Mouse (Mus musculus) cortical plate, adult 2 months (tissue): ENCODE measurements around the gene Tmem107. TPM values are rescaled to one million over a fixed set of nuclear protein-coding genes. Genes with fewer than 3 reads are reported as not detected.

Experiments used
- H3K27ac ChIP-seq: fragments of 200-500 bp; 2 replicates; pipeline ENCODE4 v1.5.1; 2012; ENCODE audit warnings: low read length, control low read depth, inconsistent platforms; ENCODE audit not compliant: insufficient read depth
- H3K4me1 ChIP-seq: fragments of 200-500 bp; 2 replicates; pipeline ENCODE4 v1.6.1; 2011; ENCODE audit warnings: low read length; ENCODE audit not compliant: control insufficient read depth, insufficient read depth
- H3K4me3 ChIP-seq: fragments of 200-500 bp; 2 replicates; pipeline ENCODE4 v1.5.1; 2011; ENCODE audit warnings: mild to moderate bottlenecking, low read length, control low read depth; ENCODE audit not compliant: insufficient read depth
- CTCF ChIP-seq: fragments of 200-500 bp; IDR thresholded peaks from 2 replicates; pipeline ENCODE4 v1.5.1; 2011; ENCODE audit warnings: mild to moderate bottlenecking, control low read depth, low read length; ENCODE audit not compliant: insufficient read depth; ENCODE audit errors: extremely low read depth
- POLR2A ChIP-seq: fragments of 200-500 bp; IDR thresholded peaks from 2 replicates; pipeline ENCODE4 v1.6.1; 2011; ENCODE audit warnings: mild to moderate bottlenecking, low read length, control low read depth; ENCODE audit not compliant: insufficient read depth; ENCODE audit errors: extremely low read depth
- polyA plus RNA-seq: library from polyadenylated mRNA; depleted of rRNA; stranded (reverse); fragments of >200 nt; gene quantifications from 2 replicates; pipeline ENCODE4 v1.2.3, GENCODE M21; 2012

Gene Tmem107
- polyA plus RNA-seq, 1 experiment = 21.4 TPM

- peak overlapping the region; percentile 68 for H3K4me3 ChIP-seq
- TF ChIP-seq CTCF (no peak), POLR2A (no peak)
- H3K4me1 ChIP-seq = peaks cover 4% of the 10 kb centered on the region
- peak overlapping the region; percentile 98 for H3K27ac ChIP-seq
These were observed 27.6 kb downstream of the Tmem107 start for GRCm38 (mm10) chr11:69098039-69098761.

DNA sequence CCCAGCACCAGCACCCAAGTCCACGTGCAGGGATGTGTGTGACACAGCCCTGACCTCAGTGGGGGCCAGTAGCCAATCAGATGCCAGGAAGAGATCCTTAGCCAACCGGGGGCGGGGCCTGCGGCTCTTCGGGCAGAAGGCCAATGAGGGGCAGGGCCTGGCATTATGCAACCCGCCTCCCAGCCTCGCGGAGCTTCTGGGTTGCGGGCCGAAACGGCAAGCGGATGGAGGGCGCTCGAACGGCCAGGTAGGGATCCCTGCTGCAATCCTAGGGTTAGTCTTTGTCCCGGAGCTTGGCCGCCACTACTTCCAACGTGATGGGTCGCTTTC is 28.1 kb downstream of the Tmem107 start:
- Histone ChIP-seq H3K27ac (peak overlapping the region; percentile 98), H3K4me3 (peak overlapping the region; percentile 68), H3K4me1 (peaks cover 4% of the 10 kb centered on the region)
- TF ChIP-seq CTCF (no peak), POLR2A (peak; percentile 84)

- peaks cover 4% of the 10 kb centered on the region for H3K4me1 ChIP-seq
These were observed 28.7 kb downstream of the Tmem107 start for GRCm38 (mm10) chr11:69099177-69099914.

DNA sequence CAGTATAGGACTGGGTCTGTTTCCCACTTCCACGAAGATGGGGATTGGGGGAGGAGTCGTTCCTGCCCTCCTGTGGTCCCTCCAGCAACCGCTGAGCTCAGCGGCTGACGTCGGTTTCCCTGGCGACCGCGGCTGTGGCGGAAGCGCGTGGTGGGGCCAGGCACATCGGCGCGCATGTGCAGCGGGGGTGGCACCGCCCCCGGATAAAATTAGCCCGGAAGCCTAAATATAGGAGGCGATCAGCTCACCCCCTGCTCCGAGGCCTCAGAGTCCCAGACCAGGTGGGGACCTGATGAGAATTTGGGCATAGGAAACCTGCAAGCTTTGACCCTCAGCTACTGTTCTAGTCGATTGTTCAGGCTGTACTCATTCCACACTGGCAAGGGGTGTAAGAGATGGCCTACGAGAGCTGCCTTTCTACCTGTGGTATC is 29.3 kb downstream of the Tmem107 start:
- H3K4me3 ChIP-seq = peak overlapping the region; percentile 68
- peak; percentile 93 for TF ChIP-seq POLR2A
- TF ChIP-seq CTCF = no peak
- H3K4me1 ChIP-seq = peaks cover 4% of the 10 kb centered on the region
- peak overlapping the region; percentile 86 for H3K27ac ChIP-seq

More at GRCm38 (mm10) chr11:69099177-69099914, 28.7 kb downstream of the Tmem107 start:
- TF ChIP-seq POLR2A = no peak
- no peak for TF ChIP-seq CTCF
- Histone ChIP-seq H3K27ac (peak overlapping the region; percentile 86), H3K4me3 (peak overlapping the region; percentile 68)

GRCm38 (mm10) chr11:69100639-69101360 is 30.2 kb downstream of the Tmem107 start:
- no peak for TF ChIP-seq POLR2A
- no peak for TF ChIP-seq CTCF
- H3K27ac ChIP-seq = peak overlapping the region; percentile 61
- H3K4me1 ChIP-seq = peaks cover 4% of the 10 kb centered on the region
- peak overlapping the region; percentile 68 for H3K4me3 ChIP-seq

DNA sequence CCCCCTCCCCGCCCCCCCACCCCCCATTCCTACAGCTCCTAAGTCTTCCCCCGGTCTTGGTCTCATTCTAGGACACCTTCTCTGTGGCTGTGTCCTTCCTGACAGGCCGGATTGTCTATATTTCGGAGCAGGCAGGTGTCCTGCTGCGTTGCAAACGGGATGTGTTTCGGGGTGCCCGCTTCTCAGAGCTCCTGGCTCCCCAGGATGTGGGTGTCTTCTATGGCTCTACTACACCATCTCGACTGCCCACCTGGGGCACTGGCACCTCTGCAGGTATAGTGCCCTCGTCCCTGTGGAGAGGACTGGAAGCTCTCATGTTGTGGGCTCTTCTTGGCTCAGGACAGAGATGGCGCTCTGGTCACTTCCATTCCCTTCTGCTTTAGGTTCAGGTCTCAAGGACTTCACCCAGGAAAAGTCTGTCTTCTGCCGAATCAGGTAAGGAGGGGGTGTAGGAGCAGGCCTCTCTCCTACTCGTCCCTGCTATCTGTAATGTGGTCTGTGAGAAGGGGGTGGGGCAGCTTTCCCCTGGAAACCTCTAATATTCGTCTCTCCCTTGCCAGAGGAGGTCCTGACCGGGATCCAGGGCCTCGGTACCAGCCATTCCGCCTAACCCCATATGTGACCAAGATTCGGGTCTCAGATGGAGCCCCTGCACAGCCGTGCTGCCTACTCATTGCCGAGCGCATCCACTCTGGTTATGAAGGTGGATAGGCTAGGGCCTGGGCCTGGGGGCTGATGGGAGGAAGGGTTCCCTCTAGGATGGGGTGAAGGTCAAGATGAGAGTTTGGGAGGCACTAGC is 31.2 kb downstream of the Tmem107 start:
- H3K4me1 ChIP-seq = peaks cover 4% of the 10 kb centered on the region
- H3K4me3 ChIP-seq = no peak overlapping the region
- TF ChIP-seq CTCF (no peak), POLR2A (no peak)
- H3K27ac ChIP-seq = no peak overlapping the region

DNA sequence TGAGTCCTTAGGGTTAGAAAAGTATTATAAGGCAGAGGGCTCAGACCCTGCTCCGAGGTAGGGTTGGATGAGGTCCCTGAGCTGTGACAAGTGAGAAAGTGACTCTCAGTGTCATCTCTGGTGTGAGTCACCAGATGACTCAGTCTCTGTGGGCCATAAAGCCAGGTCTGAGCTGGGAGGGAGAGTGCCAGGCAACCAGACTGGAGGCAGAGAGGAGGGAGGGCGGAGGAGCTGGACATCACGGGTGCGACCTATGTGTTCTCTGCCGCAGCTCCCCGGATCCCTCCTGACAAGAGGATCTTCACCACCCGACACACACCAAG is 31.8 kb downstream of the Tmem107 start:
- H3K4me1 ChIP-seq = peaks cover 4% of the 10 kb centered on the region
- no peak overlapping the region for H3K27ac ChIP-seq
- no peak for TF ChIP-seq POLR2A
- TF ChIP-seq CTCF = no peak
- H3K4me3 ChIP-seq = no peak overlapping the region

- Histone ChIP-seq H3K27ac (no peak overlapping the region), H3K4me1 (peaks cover 4% of the 10 kb centered on the region), H3K4me3 (no peak overlapping the region)
- TF ChIP-seq CTCF = no peak
- TF ChIP-seq POLR2A = no peak
These were observed 32.5 kb downstream of the Tmem107 start for GRCm38 (mm10) chr11:69103121-69103520.

- no peak overlapping the region for H3K27ac ChIP-seq
- TF ChIP-seq POLR2A (no peak), CTCF (no peak)
- H3K4me3 ChIP-seq = no peak overlapping the region
- H3K4me1 ChIP-seq = peaks cover 2% of the 10 kb centered on the region; the same call in 1 of the 2 replicates
These were observed 33.2 kb downstream of the Tmem107 start for GRCm38 (mm10) chr11:69103531-69104435.
